Mouse (Mus musculus) MEL (cell line): ENCODE measurements around the gene Pabpn1l. TPM values are rescaled to one million over a fixed set of nuclear protein-coding genes. Genes with fewer than 3 reads are reported as not detected.

Experiments used
- DNase-seq: peaks from one replicate; pipeline ENCODE4 v3.0.0; 2011; ENCODE audit warnings: low read depth, low spot score
- H3K27ac ChIP-seq: 2 replicates; pipeline ENCODE4 v1.5.1; 2012; ENCODE audit warnings: low read depth, mild to moderate bottlenecking, control low read depth, low read length, moderate library complexity; ENCODE audit not compliant: control insufficient read depth
- H3K27me3 ChIP-seq, 2 experiments: fragments of 150-350 bp in 1 of 2; sonication (generic) in 1 of 2; 2 replicates each; pipeline ENCODE4 v1.6.1; 2012; ENCODE audit warnings: low read length in 2 of 2, mild to moderate bottlenecking in 2 of 2, improper control_type of control experiment in 1 of 2, moderate library complexity in 1 of 2; ENCODE audit not compliant: insufficient read depth in 2 of 2, control insufficient read depth in 1 of 2
- H3K36me3 ChIP-seq, 2 experiments: 2 replicates each; pipeline ENCODE4 v1.6.1; 2012 to 2014; ENCODE audit warnings: low read length in 2 of 2, improper control_type of control experiment in 1 of 2, inconsistent platforms in 1 of 2, mild to moderate bottlenecking in 1 of 2; ENCODE audit not compliant: insufficient read depth in 2 of 2, control insufficient read depth in 1 of 2
- H3K4me1 ChIP-seq, 2 experiments: fragments of 150-350 bp in 1 of 2; sonication (generic) in 1 of 2; 2 replicates each; pipeline ENCODE4 v1.6.1; 2012; ENCODE audit warnings: low read length in 2 of 2, improper control_type of control experiment in 1 of 2, mild to moderate bottlenecking in 1 of 2; ENCODE audit not compliant: insufficient read depth in 2 of 2, control insufficient read depth in 1 of 2
- H3K4me3 ChIP-seq, 2 experiments: fragments of 150-350 bp in 1 of 2; sonication (generic) in 1 of 2; 2 replicates each; pipeline ENCODE4 v1.5.1; 2012; ENCODE audit warnings: low read depth in 2 of 2, low read length in 2 of 2, mild to moderate bottlenecking in 2 of 2, moderate library complexity in 2 of 2, control low read depth in 1 of 2, improper control_type of control experiment in 1 of 2; ENCODE audit not compliant: control insufficient read depth in 1 of 2, insufficient read depth in 1 of 2
- H3K79me2 ChIP-seq: 2 replicates; pipeline ENCODE4 v1.6.1; 2012; ENCODE audit warnings: mild to moderate bottlenecking, low read length, moderate library complexity; ENCODE audit not compliant: control insufficient read depth, poor library complexity, insufficient read depth
- H3K9ac ChIP-seq: 2 replicates; pipeline ENCODE4 v1.6.1; 2012; ENCODE audit warnings: low read depth, mild to moderate bottlenecking, control low read depth, low read length, moderate library complexity; ENCODE audit not compliant: control insufficient read depth, poor library complexity, severe bottlenecking
- H3K9me3 ChIP-seq: fragments of 150-350 bp; sonication (generic); replicated peaks from 2 replicates; pipeline ENCODE4 v1.6.1; 2012; ENCODE audit warnings: mild to moderate bottlenecking, low read length, improper control_type of control experiment, moderate library complexity; ENCODE audit not compliant: insufficient read depth
- CHD2 ChIP-seq: IDR thresholded peaks from 2 replicates; pipeline ENCODE4 v1.6.1; 2011; ENCODE audit warnings: low read length, improper control_type of control experiment
- CTCF ChIP-seq, 3 experiments: IDR thresholded peaks in 2 of 3; conservative IDR thresholded peaks in 1 of 3; 2 replicates each; pipeline ENCODE4 v1.5.1; 2011 to 2012; ENCODE audit warnings: low read length in 3 of 3, low read depth in 2 of 3, mild to moderate bottlenecking in 2 of 3, improper control_type of control experiment in 1 of 3, inconsistent platforms in 1 of 3, mixed read lengths in 1 of 3, moderate library complexity in 1 of 3; ENCODE audit not compliant: control insufficient read depth in 1 of 3, insufficient read depth in 1 of 3, poor library complexity in 1 of 3, severe bottlenecking in 1 of 3
- ELF1 ChIP-seq: IDR thresholded peaks from 2 replicates; pipeline ENCODE4 v1.6.1; 2014; ENCODE audit warnings: low read depth, mild to moderate bottlenecking, inconsistent platforms, low read length, improper control_type of control experiment, moderate library complexity
- ETS1 ChIP-seq: IDR thresholded peaks from 2 replicates; pipeline ENCODE4 v1.6.1; 2012; ENCODE audit warnings: low read depth, mild to moderate bottlenecking, inconsistent platforms, low read length, improper control_type of control experiment, moderate library complexity
- KAT2A ChIP-seq: conservative IDR thresholded peaks from 2 replicates; pipeline ENCODE4 v1.6.1; 2012; ENCODE audit warnings: low read depth, low read length, improper control_type of control experiment, inconsistent platforms
- MAFK ChIP-seq: IDR thresholded peaks from 2 replicates; pipeline ENCODE4 v1.6.1; 2011; ENCODE audit warnings: low read depth, mild to moderate bottlenecking, low read length, improper control_type of control experiment, borderline replicate concordance
- MXI1 ChIP-seq: IDR thresholded peaks from 2 replicates; pipeline ENCODE4 v1.6.1; 2011; ENCODE audit warnings: mild to moderate bottlenecking, low read depth, low read length, improper control_type of control experiment
- POLR2A ChIP-seq, 2 experiments: IDR thresholded peaks; 2 replicates each; pipeline ENCODE4 v1.6.1; 2011 to 2012; ENCODE audit warnings: low read length in 2 of 2, mild to moderate bottlenecking in 2 of 2, control low read depth in 1 of 2, improper control_type of control experiment in 1 of 2, low read depth in 1 of 2, moderate library complexity in 1 of 2; ENCODE audit not compliant: control insufficient read depth in 1 of 2, insufficient read depth in 1 of 2, poor library complexity in 1 of 2
- POLR2AphosphoS2 ChIP-seq: IDR thresholded peaks from 2 replicates; pipeline ENCODE4 v1.6.1; 2011; ENCODE audit warnings: low read length, improper control_type of control experiment
- POLR2AphosphoS5 ChIP-seq: IDR thresholded peaks from 2 replicates; pipeline ENCODE4 v1.6.1; 2012; ENCODE audit warnings: low read depth, borderline replicate concordance, mild to moderate bottlenecking, inconsistent platforms, low read length, moderate library complexity, mixed read lengths
- RCOR1 ChIP-seq: IDR thresholded peaks from 2 replicates; pipeline ENCODE4 v1.6.1; 2012; ENCODE audit warnings: low read depth, mild to moderate bottlenecking, inconsistent platforms, low read length, improper control_type of control experiment
- TBP ChIP-seq: IDR thresholded peaks from 2 replicates; pipeline ENCODE4 v1.8.0; 2011; ENCODE audit warnings: low read depth, low read length, improper control_type of control experiment
- TCF12 ChIP-seq: IDR thresholded peaks from 2 replicates; pipeline ENCODE4 v1.6.1; 2014; ENCODE audit warnings: low read depth, mild to moderate bottlenecking, inconsistent platforms, low read length, improper control_type of control experiment, moderate library complexity
- USF1 ChIP-seq: IDR thresholded peaks from 2 replicates; pipeline ENCODE4 v1.6.1; 2014; ENCODE audit warnings: low read depth, mild to moderate bottlenecking, inconsistent platforms, low read length, improper control_type of control experiment, moderate library complexity
- ZKSCAN1 ChIP-seq: IDR thresholded peaks from 2 replicates; pipeline ENCODE4 v1.6.1; 2012; ENCODE audit warnings: low read depth, mild to moderate bottlenecking, inconsistent platforms, low read length, improper control_type of control experiment, moderate library complexity
- ZMIZ1 ChIP-seq: IDR thresholded peaks from 2 replicates; pipeline ENCODE4 v1.6.1; 2012; ENCODE audit warnings: low read depth, mild to moderate bottlenecking, inconsistent platforms, low read length, improper control_type of control experiment, moderate library complexity
- polyA plus RNA-seq, 2 experiments: library from polyadenylated mRNA; stranded (reverse) in 1 of 2; unstranded in 1 of 2; fragments of >175 nt in 1 of 2; fragments of >200 nt in 1 of 2; gene quantifications; 2 replicates each; pipeline versions ENCODE4 v1.2.1 to v1.2.4; 2012; ENCODE audit warnings: low replicate concordance in 2 of 2, low read depth in 1 of 2; ENCODE audit not compliant: insufficient read length in 2 of 2, insufficient read depth in 1 of 2, missing spikeins in 1 of 2
- total RNA-seq: library from RNA; depleted of rRNA; stranded (reverse); fragments of 300-350 nt; gene quantifications from 2 replicates; pipeline ENCODE4 v1.2.3, GENCODE M21; 2012

The Pabpn1l gene
- total and polyA plus RNA-seq, 3 experiments, result 0.15 TPM; not detected in 2

- Histone ChIP-seq H3K36me3 (peaks cover 0 to 12% of the 10 kb centered on the region in 2 experiments; a peak in 2 of 4 replicates), H3K4me1 (peaks cover 4 to 17% of the 10 kb centered on the region in 2 experiments; a peak in 3 of 4 replicates), H3K27ac (no peak overlapping the region), H3K9ac (no peak overlapping the region), H3K4me3 (no peak overlapping the region), H3K27me3 (no peaks in the 10 kb centered on the region), H3K9me3 (no peaks in the 10 kb centered on the region), H3K79me2 (peaks cover 35% of the 10 kb centered on the region)
- no peak for DNase-seq
- TF ChIP-seq TCF12 (no peak), POLR2A (IDR thresholded peaks at IDR 0.05; ENCODE audit: control insufficient read depth in 1 of 2, insufficient read depth in 1 of 2, low read depth in 1 of 2, low read length in 2 of 2, poor library complexity in 1 of 2) (0 out of 4 replicates have a peak, but pooled peaks of 1 of the 2 experiments have one; percentile 16), POLR2AphosphoS2 (no peak)
Measured at GRCm38 (mm10) chr8:122572751-122573150, 49.8 kb downstream of the Pabpn1l start.

GRCm38 (mm10) chr8:122571750-122572267 lies 50.7 kb downstream of the Pabpn1l start:
- TF ChIP-seq RCOR1, result no peak
- TF ChIP-seq POLR2AphosphoS5, result no peak
- TF ChIP-seq USF1, result no peak
- TF ChIP-seq TCF12, result no peak
- no peak for TF ChIP-seq MAFK
- no peak for TF ChIP-seq ELF1
- TF ChIP-seq TBP, result no peak
- TF ChIP-seq CTCF (IDR thresholded peaks at IDR 0.05 in 2 of 3, conservative IDR thresholded peaks at IDR 0.05 in 1 of 3; ENCODE audit: control insufficient read depth in 1 of 3, insufficient read depth in 1 of 3, low read depth in 2 of 3, low read length in 3 of 3, poor library complexity in 1 of 3, severe bottlenecking in 1 of 3), result no peak
- DNase-seq, result no peak
- Histone ChIP-seq H3K4me3 (no peak overlapping the region), H3K9ac (no peak overlapping the region), H3K4me1 (peaks cover 4 to 17% of the 10 kb centered on the region in 2 experiments; a peak in 3 of 4 replicates), H3K9me3 (no peaks in the 10 kb centered on the region), H3K79me2 (peaks cover 35% of the 10 kb centered on the region), H3K27ac (no peak overlapping the region), H3K36me3 (peaks cover 0 to 12% of the 10 kb centered on the region in 2 experiments; a peak in 2 of 4 replicates), H3K27me3 (no peaks in the 10 kb centered on the region)

GRCm38 (mm10) chr8:122571153-122571552 lies 51.4 kb downstream of the Pabpn1l start:
- no peak overlapping the region for H3K4me3 ChIP-seq
- H3K27ac ChIP-seq, result no peak overlapping the region
- no peaks in the 10 kb centered on the region for H3K9me3 ChIP-seq
- H3K79me2 ChIP-seq, result peaks cover 31% of the 10 kb centered on the region
- no peak overlapping the region for H3K9ac ChIP-seq
- TF ChIP-seq CTCF (IDR thresholded peaks at IDR 0.05 in 2 of 3, conservative IDR thresholded peaks at IDR 0.05 in 1 of 3; ENCODE audit: control insufficient read depth in 1 of 3, insufficient read depth in 1 of 3, low read depth in 2 of 3, low read length in 3 of 3, poor library complexity in 1 of 3, severe bottlenecking in 1 of 3) (no peak), MXI1 (no peak), USF1 (no peak), ZKSCAN1 (no peak), ZMIZ1 (no peak), CHD2 (no peak), ETS1 (no peak), KAT2A (no peak)
- DNase-seq, result no peak
- peaks cover 4 to 21% of the 10 kb centered on the region in 2 experiments; a peak in 3 of 4 replicates for H3K4me1 ChIP-seq
- H3K36me3 ChIP-seq, result peaks cover 0 to 15% of the 10 kb centered on the region in 2 experiments; a peak in 2 of 4 replicates
- H3K27me3 ChIP-seq, result no peaks in the 10 kb centered on the region
